Mouse (Mus musculus) embryonic facial prominence, embryonic 12.5 days (tissue): ENCODE results near the gene Pnma1. TPM values are rescaled to one million over a fixed set of nuclear protein-coding genes. Genes with fewer than 3 reads are reported as not detected.

Experiments used
- ATAC-seq: fragments of 200-750 bp; cut with Nextera tagmentation; 2 replicates; pipeline ENCODE4 v1.8.0; 2017; ENCODE audit not compliant: insufficient number of reproducible peaks, insufficient read depth, low FRiP score, low TSS enrichment
- H3K27ac ChIP-seq: fragments of 300-500 bp; sonication (generic); 2 replicates; pipeline ENCODE4 v1.5.1; 2016; ENCODE audit warnings: mild to moderate bottlenecking
- H3K27me3 ChIP-seq: fragments of 300-500 bp; sonication (generic); 2 replicates; pipeline ENCODE4 v1.6.1; 2016; ENCODE audit warnings: mild to moderate bottlenecking, moderate library complexity
- H3K36me3 ChIP-seq: fragments of 300-500 bp; sonication (generic); 2 replicates; pipeline ENCODE4 v1.6.1; 2016; ENCODE audit warnings: mild to moderate bottlenecking
- H3K4me1 ChIP-seq: fragments of 300-500 bp; sonication (generic); 2 replicates; pipeline ENCODE4 v1.6.1; 2016
- H3K4me2 ChIP-seq: fragments of 300-500 bp; sonication (generic); replicated peaks from 2 replicates; pipeline ENCODE4 v1.6.1; 2016; ENCODE audit warnings: mild to moderate bottlenecking, moderate library complexity
- H3K4me3 ChIP-seq: fragments of 300-500 bp; sonication (generic); 2 replicates; pipeline ENCODE4 v1.5.1; 2016; ENCODE audit warnings: mild to moderate bottlenecking
- H3K9ac ChIP-seq: fragments of 300-500 bp; sonication (generic); 2 replicates; pipeline ENCODE4 v1.6.1; 2016; ENCODE audit warnings: mild to moderate bottlenecking, moderate library complexity
- H3K9me3 ChIP-seq: fragments of 300-500 bp; sonication (generic); 2 replicates; pipeline ENCODE4 v1.6.1; 2016; ENCODE audit warnings: mild to moderate bottlenecking, moderate library complexity
- WGBS: fragments of 180-500 bp; shearing (Covaris S2); methylation state at CpG from one replicate; pipeline ENCODE4 v1.1.7; 2016; 5-methylcytosine and 5-hydroxymethylcytosine counted together
- polyA plus RNA-seq: library from polyadenylated mRNA; unstranded; fragments of >200 nt; fragmentation: Nextera tagmentation; extraction: Ambion mirVana; gene quantifications from 2 replicates; pipeline ENCODE4 v1.2.1, GENCODE M21; 2016

Pnma1 gene
- polyA plus RNA-seq, 1 experiment from 2014 or later = 1.4 TPM

- Histone ChIP-seq H3K27me3 (no peaks in the 10 kb centered on the region), H3K9ac (no peak overlapping the region), H3K36me3 (peaks cover 53% of the 10 kb centered on the region), H3K4me1 (peaks cover 8% of the 10 kb centered on the region; the same call in 1 of the 2 replicates), H3K4me2 (no peak overlapping the region), H3K9me3 (no peaks in the 10 kb centered on the region), H3K27ac (no peak overlapping the region), H3K4me3 (no peak overlapping the region)
- WGBS = 90% methylated on average over 10 of the region's 10 CpGs
- ATAC-seq = no peak
Observed at GRCm38 (mm10) chr12:84151911-84152310, 3.6 kb upstream of the Pnma1 start.

- Histone ChIP-seq H3K9ac (no peak overlapping the region), H3K27me3 (no peaks in the 10 kb centered on the region), H3K4me3 (no peak overlapping the region), H3K9me3 (no peaks in the 10 kb centered on the region), H3K4me2 (no peak overlapping the region), H3K4me1 (peaks cover 8% of the 10 kb centered on the region; the same call in 1 of the 2 replicates), H3K27ac (no peak overlapping the region), H3K36me3 (peaks cover 43% of the 10 kb centered on the region)
- no peak for ATAC-seq
- WGBS = 61% methylated on average over 6 of the region's 6 CpGs
Observed at GRCm38 (mm10) chr12:84150976-84151375, 2.7 kb upstream of the Pnma1 start.

- no peak overlapping the region for H3K4me2 ChIP-seq
- H3K27ac ChIP-seq = no peak overlapping the region
Observed at GRCm38 (mm10) chr12:84149971-84150370, 1.7 kb upstream of the Pnma1 start.

GRCm38 (mm10) chr12:84148622-84149012 lies 328 bp upstream of the Pnma1 start:
- Histone ChIP-seq H3K9me3 (no peaks in the 10 kb centered on the region), H3K27me3 (no peaks in the 10 kb centered on the region), H3K4me2 (peak overlapping the region; percentile 97), H3K4me1 (peaks cover 8% of the 10 kb centered on the region; the same call in 1 of the 2 replicates), H3K36me3 (peaks cover 25% of the 10 kb centered on the region), H3K9ac (no peak overlapping the region), H3K4me3 (peak overlapping the region; percentile 50), H3K27ac (no peak overlapping the region)
- no peak for ATAC-seq
- WGBS = 16% methylated on average over 10 of the region's 10 CpGs

More at GRCm38 (mm10) chr12:84149971-84150370, 1.7 kb upstream of the Pnma1 start:
- peaks cover 8% of the 10 kb centered on the region; the same call in 1 of the 2 replicates for H3K4me1 ChIP-seq
- WGBS = 87% methylated on average over 15 of the region's 15 CpGs
- no peak overlapping the region for H3K4me3 ChIP-seq
- H3K9ac ChIP-seq = no peak overlapping the region
- ATAC-seq = no peak
- no peaks in the 10 kb centered on the region for H3K9me3 ChIP-seq
- peaks cover 35% of the 10 kb centered on the region for H3K36me3 ChIP-seq
- no peaks in the 10 kb centered on the region for H3K27me3 ChIP-seq

GRCm38 (mm10) chr12:84142281-84143050 lies 5.8 kb downstream of the Pnma1 start:
- H3K4me1 ChIP-seq = no peaks in the 10 kb centered on the region
- H3K27me3 ChIP-seq = no peaks in the 10 kb centered on the region
- ATAC-seq = no peak
- peaks cover 19% of the 10 kb centered on the region for H3K36me3 ChIP-seq
- no peak overlapping the region for H3K27ac ChIP-seq
- WGBS = 52% methylated on average over 14 of the region's 14 CpGs
- no peaks in the 10 kb centered on the region for H3K9me3 ChIP-seq
- H3K9ac ChIP-seq = no peak overlapping the region
- H3K4me3 ChIP-seq = no peak overlapping the region
- H3K4me2 ChIP-seq = no peak overlapping the region

GRCm38 (mm10) chr12:84141271-84141670 lies 7.0 kb downstream of the Pnma1 start:
- Histone ChIP-seq H3K9ac (no peak overlapping the region), H3K36me3 (peaks cover 30% of the 10 kb centered on the region), H3K27me3 (no peaks in the 10 kb centered on the region), H3K9me3 (no peaks in the 10 kb centered on the region), H3K4me2 (no peak overlapping the region), H3K27ac (no peak overlapping the region), H3K4me3 (no peak overlapping the region), H3K4me1 (no peaks in the 10 kb centered on the region)
- 81% methylated on average over 4 of the region's 4 CpGs for WGBS
- ATAC-seq = no peak

- no peaks in the 10 kb centered on the region for H3K4me1 ChIP-seq
- H3K4me2 ChIP-seq = no peak overlapping the region
- H3K27ac ChIP-seq = no peak overlapping the region
- no peaks in the 10 kb centered on the region for H3K27me3 ChIP-seq
- peaks cover 30% of the 10 kb centered on the region for H3K36me3 ChIP-seq
- no peaks in the 10 kb centered on the region for H3K9me3 ChIP-seq
- H3K4me3 ChIP-seq = no peak overlapping the region
- no peak overlapping the region for H3K9ac ChIP-seq
- ATAC-seq = no peak
- 62% methylated on average over 4 of the region's 4 CpGs for WGBS
Observed at GRCm38 (mm10) chr12:84140135-84140534, 8.2 kb downstream of the Pnma1 start.

- no peak overlapping the region for H3K9ac ChIP-seq
- no peaks in the 10 kb centered on the region for H3K4me1 ChIP-seq
- no peak overlapping the region for H3K4me3 ChIP-seq
- peaks cover 31% of the 10 kb centered on the region for H3K36me3 ChIP-seq
- WGBS = 90% methylated on average over 7 of the region's 7 CpGs
- H3K27ac ChIP-seq = no peak overlapping the region
- no peak overlapping the region for H3K4me2 ChIP-seq
- no peaks in the 10 kb centered on the region for H3K27me3 ChIP-seq
- ATAC-seq = no peak
- no peaks in the 10 kb centered on the region for H3K9me3 ChIP-seq
Observed at GRCm38 (mm10) chr12:84137131-84137530, 11.2 kb downstream of the Pnma1 start.

GRCm38 (mm10) chr12:84132265-84132664 lies 16.0 kb downstream of the Pnma1 start:
- Histone ChIP-seq H3K9me3 (no peaks in the 10 kb centered on the region), H3K27me3 (no peaks in the 10 kb centered on the region), H3K4me2 (no peak overlapping the region), H3K27ac (no peak overlapping the region), H3K9ac (no peak overlapping the region), H3K4me3 (no peak overlapping the region), H3K4me1 (no peaks in the 10 kb centered on the region), H3K36me3 (peaks cover 38% of the 10 kb centered on the region)
- ATAC-seq = no peak
- WGBS = 70% methylated on average over 3 of the region's 3 CpGs

GRCm38 (mm10) chr12:84129931-84130330 lies 18.4 kb downstream of the Pnma1 start:
- Histone ChIP-seq H3K36me3 (peaks cover 39% of the 10 kb centered on the region), H3K9me3 (no peaks in the 10 kb centered on the region), H3K9ac (no peak overlapping the region), H3K27me3 (no peaks in the 10 kb centered on the region), H3K4me2 (no peak overlapping the region), H3K27ac (no peak overlapping the region), H3K4me3 (no peak overlapping the region), H3K4me1 (no peaks in the 10 kb centered on the region)
- no peak for ATAC-seq
- 88% methylated on average over 8 of the region's 8 CpGs for WGBS

- Histone ChIP-seq H3K4me3 (no peak overlapping the region), H3K4me1 (no peaks in the 10 kb centered on the region), H3K36me3 (peaks cover 39% of the 10 kb centered on the region), H3K9ac (no peak overlapping the region), H3K4me2 (no peak overlapping the region), H3K27me3 (no peaks in the 10 kb centered on the region), H3K27ac (no peak overlapping the region), H3K9me3 (no peaks in the 10 kb centered on the region)
- ATAC-seq = no peak
- WGBS = 94% methylated on average over 6 of the region's 6 CpGs
Observed at GRCm38 (mm10) chr12:84128576-84128975, 19.7 kb downstream of the Pnma1 start.

- Histone ChIP-seq H3K4me3 (no peak overlapping the region), H3K9ac (no peak overlapping the region), H3K27ac (no peak overlapping the region), H3K27me3 (no peaks in the 10 kb centered on the region), H3K4me2 (no peak overlapping the region), H3K9me3 (no peaks in the 10 kb centered on the region), H3K4me1 (no peaks in the 10 kb centered on the region), H3K36me3 (peaks cover 35% of the 10 kb centered on the region)
- 76% methylated on average over 2 of the region's 2 CpGs for WGBS
- ATAC-seq = no peak
Observed at GRCm38 (mm10) chr12:84126899-84127298, 21.4 kb downstream of the Pnma1 start.
